Mouse (Mus musculus): Measurements from ENCODE around the gene Spata21. TPM values are rescaled to one million over a fixed set of nuclear protein-coding genes. Genes with fewer than 3 reads are reported as not detected.

Spata21 gene
- polyA plus RNA-seq, 1 experiment from 2014 or later, result 0.11 TPM

GRCm38 (mm10) chr4:141060426-141061301, 27.5 kb upstream of the Spata21 start, which contains the start of gene Crocc:
Gene Crocc, minus strand, starts transcription at chr4:141060550.
- no peaks in the 10 kb centered on the region for H3K27me3 ChIP-seq (ENCODE audit: control insufficient read depth, insufficient read depth, low read length)
- peak within 1 kb of the TSS; percentile 90 for H3K27ac ChIP-seq (replicated peaks)
- ATAC-seq (ENCODE audit: low FRiP score, low TSS enrichment) (peak; percentile 97), DNase-seq (ENCODE audit: low spot score) (peak; percentile 100)
- H3K9me3 ChIP-seq (ENCODE audit: control insufficient read depth, low read length), result no peaks in the 10 kb centered on the region
- peak within 1 kb of the TSS; percentile 76 for H3K9ac ChIP-seq (ENCODE audit: low read length)
- H3K4me1 ChIP-seq (replicated peaks; ENCODE audit: control insufficient read depth, insufficient read depth), result no peaks in the 10 kb centered on the region; the same call in 1 of the 2 replicates
- H3K36me3 ChIP-seq (ENCODE audit: control insufficient read depth, insufficient read depth, low read length), result peaks cover under 1% of the 10 kb centered on the region; the same call in 1 of the 2 replicates
- H3K4me2 ChIP-seq (replicated peaks; ENCODE audit: low read depth), result peak within 1 kb of the TSS; percentile 79
- TF ChIP-seq CTCF (IDR thresholded peaks at IDR 0.05; ENCODE audit: low read depth), result peak; percentile 99
- TF ChIP-seq EP300 (optimal IDR thresholded peaks at IDR 0.05), result no peak
- WGBS, result under 1% methylated on average over 71 of the region's 77 CpGs
- peak within 1 kb of the TSS; percentile 67 for H3K4me3 ChIP-seq (ENCODE audit: low read depth, low read length)

- no peaks in the 10 kb centered on the region for H3K9me3 ChIP-seq (ENCODE audit: control insufficient read depth, low read length)
- no peak overlapping the region for H3K4me2 ChIP-seq (replicated peaks; ENCODE audit: low read depth)
- H3K36me3 ChIP-seq (ENCODE audit: control insufficient read depth, insufficient read depth, low read length), result peaks cover 30% of the 10 kb centered on the region
- no peak overlapping the region for H3K4me3 ChIP-seq (ENCODE audit: low read depth, low read length)
- DNase-seq (ENCODE audit: low spot score) (no peak), ATAC-seq (ENCODE audit: low FRiP score, low TSS enrichment) (no peak)
- no peaks in the 10 kb centered on the region; the same call in 1 of the 2 replicates for H3K4me1 ChIP-seq (replicated peaks; ENCODE audit: control insufficient read depth, insufficient read depth)
- no peak overlapping the region for H3K9ac ChIP-seq (ENCODE audit: low read length)
- TF ChIP-seq EP300 (optimal IDR thresholded peaks at IDR 0.05) (no peak), CTCF (IDR thresholded peaks at IDR 0.05; ENCODE audit: low read depth) (no peak)
- no peak overlapping the region for H3K27ac ChIP-seq (replicated peaks)
- WGBS, result 84% methylated on average over 4 of the region's 4 CpGs
- H3K27me3 ChIP-seq (ENCODE audit: control insufficient read depth, insufficient read depth, low read length), result no peaks in the 10 kb centered on the region
Measured at GRCm38 (mm10) chr4:141064104-141064659, 24.0 kb upstream of the Spata21 start.

GRCm38 (mm10) chr4:141065123-141065522, 23.0 kb upstream of the Spata21 start:
- ATAC-seq (ENCODE audit: low FRiP score, low TSS enrichment), result peak; percentile 47

GRCm38 (mm10) chr4:141066709-141067515, 21.2 kb upstream of the Spata21 start:
- Histone ChIP-seq H3K27me3 (ENCODE audit: control insufficient read depth, insufficient read depth, low read length) (no peaks in the 10 kb centered on the region), H3K9ac (ENCODE audit: low read length) (no peak overlapping the region), H3K9me3 (ENCODE audit: control insufficient read depth, low read length) (no peaks in the 10 kb centered on the region), H3K4me3 (ENCODE audit: low read depth, low read length) (no peak overlapping the region), H3K36me3 (ENCODE audit: control insufficient read depth, insufficient read depth, low read length) (peaks cover 43% of the 10 kb centered on the region), H3K4me1 (replicated peaks; ENCODE audit: control insufficient read depth, insufficient read depth) (no peaks in the 10 kb centered on the region), H3K27ac (replicated peaks) (no peak overlapping the region), H3K4me2 (replicated peaks; ENCODE audit: low read depth) (no peak overlapping the region)
- no peak for ATAC-seq (ENCODE audit: low FRiP score, low TSS enrichment)
- WGBS, result 67% methylated on average over 12 of the region's 12 CpGs
- DNase-seq (ENCODE audit: low spot score), result peak; percentile 31
- TF ChIP-seq CTCF (IDR thresholded peaks at IDR 0.05; ENCODE audit: low read depth) (no peak), EP300 (optimal IDR thresholded peaks at IDR 0.05) (no peak)

More at GRCm38 (mm10) chr4:141065123-141065522, 23.0 kb upstream of the Spata21 start:
- peaks cover 34% of the 10 kb centered on the region for H3K36me3 ChIP-seq (ENCODE audit: control insufficient read depth, insufficient read depth, low read length)
- WGBS, result 4% methylated on average over 8 of the region's 8 CpGs
- no peak overlapping the region for H3K9ac ChIP-seq (ENCODE audit: low read length)
- DNase-seq (ENCODE audit: low spot score), result peak; percentile 89
- H3K9me3 ChIP-seq (ENCODE audit: control insufficient read depth, low read length), result no peaks in the 10 kb centered on the region
- H3K4me1 ChIP-seq (replicated peaks; ENCODE audit: control insufficient read depth, insufficient read depth), result no peaks in the 10 kb centered on the region
- no peak for TF ChIP-seq EP300 (optimal IDR thresholded peaks at IDR 0.05)
- TF ChIP-seq CTCF (IDR thresholded peaks at IDR 0.05; ENCODE audit: low read depth), result peak; percentile 100
- H3K4me2 ChIP-seq (replicated peaks; ENCODE audit: low read depth), result no peak overlapping the region
- H3K27me3 ChIP-seq (ENCODE audit: control insufficient read depth, insufficient read depth, low read length), result no peaks in the 10 kb centered on the region
- H3K4me3 ChIP-seq (ENCODE audit: low read depth, low read length), result no peak overlapping the region
- H3K27ac ChIP-seq (replicated peaks), result no peak overlapping the region

- DNase-seq (ENCODE audit: low spot score) (no peak), ATAC-seq (ENCODE audit: low FRiP score, low TSS enrichment) (no peak)
- Histone ChIP-seq H3K36me3 (ENCODE audit: control insufficient read depth, insufficient read depth, low read length) (peaks cover 49% of the 10 kb centered on the region), H3K9me3 (ENCODE audit: control insufficient read depth, low read length) (no peaks in the 10 kb centered on the region), H3K27ac (replicated peaks) (no peak overlapping the region), H3K9ac (ENCODE audit: low read length) (no peak overlapping the region), H3K4me3 (ENCODE audit: low read depth, low read length) (no peak overlapping the region), H3K4me1 (replicated peaks; ENCODE audit: control insufficient read depth, insufficient read depth) (no peaks in the 10 kb centered on the region), H3K27me3 (ENCODE audit: control insufficient read depth, insufficient read depth, low read length) (no peaks in the 10 kb centered on the region), H3K4me2 (replicated peaks; ENCODE audit: low read depth) (no peak overlapping the region)
- no peak for TF ChIP-seq CTCF (IDR thresholded peaks at IDR 0.05; ENCODE audit: low read depth)
- no peak for TF ChIP-seq EP300 (optimal IDR thresholded peaks at IDR 0.05)
- 67% methylated on average over 9 of the region's 9 CpGs for WGBS
Measured at GRCm38 (mm10) chr4:141067516-141068046, 20.6 kb upstream of the Spata21 start.

All from stomach, postnatal 0 days (tissue).